Mouse (Mus musculus): ENCODE data around the gene Trim11.

Gene Trim11

GRCm38 (mm10) chr11:58955868-58956257 is 22.0 kb upstream of the Trim11 start:
- in situ Hi-C loops (cut with MboI, MseI) = no loop called here

GRCm38 (mm10) chr11:58957226-58957914 is 20.5 kb upstream of the Trim11 start:
- in situ Hi-C loops (cut with MboI, MseI) = no loop called here

- in situ Hi-C loops (cut with MboI, MseI) = no loop called here
Measured at GRCm38 (mm10) chr11:58958536-58958935, 19.4 kb upstream of the Trim11 start.

- in situ Hi-C loops (cut with MboI, MseI) = no loop called here
Measured at GRCm38 (mm10) chr11:58959186-58959825, 18.6 kb upstream of the Trim11 start.

- in situ Hi-C loops (cut with MboI, MseI) = no loop called here
Measured at GRCm38 (mm10) chr11:58959921-58960465, 17.9 kb upstream of the Trim11 start.

- in situ Hi-C loops (cut with MboI, MseI) = no loop called here
Measured at GRCm38 (mm10) chr11:58961364-58962177, 16.3 kb upstream of the Trim11 start.

GRCm38 (mm10) chr11:58963543-58963942 is 14.3 kb upstream of the Trim11 start:
- in situ Hi-C loops (cut with MboI, MseI) = no loop called here

- in situ Hi-C loops (cut with MboI, MseI) = no loop called here
Measured at GRCm38 (mm10) chr11:58964216-58964615, 13.7 kb upstream of the Trim11 start.

- in situ Hi-C loops (cut with MboI, MseI) = no loop called here
Measured at GRCm38 (mm10) chr11:58965001-58965760, 12.7 kb upstream of the Trim11 start.

- in situ Hi-C loops (cut with MboI, MseI) = no loop called here
Measured at GRCm38 (mm10) chr11:58967346-58967745, 10.5 kb upstream of the Trim11 start.

- in situ Hi-C loops (cut with MboI, MseI) = no loop called here
Measured at GRCm38 (mm10) chr11:58968551-58968950, 9.3 kb upstream of the Trim11 start.

- in situ Hi-C loops (cut with MboI, MseI) = no loop called here
Measured at GRCm38 (mm10) chr11:58969027-58969426, 8.9 kb upstream of the Trim11 start.

- in situ Hi-C loops (cut with MboI, MseI) = no loop called here
Measured at GRCm38 (mm10) chr11:58969659-58970058, 8.2 kb upstream of the Trim11 start.

- in situ Hi-C loops (cut with MboI, MseI) = no loop called here
Measured at GRCm38 (mm10) chr11:58970831-58971530, 6.9 kb upstream of the Trim11 start.

- in situ Hi-C loops (cut with MboI, MseI) = no loop called here
Measured at GRCm38 (mm10) chr11:58971796-58972195, 6.1 kb upstream of the Trim11 start.

GRCm38 (mm10) chr11:58974414-58974813 is 3.5 kb upstream of the Trim11 start:
- in situ Hi-C loops (cut with MboI, MseI) = no loop called here

GRCm38 (mm10) chr11:58977150-58977549 is 743 bp upstream of the Trim11 start:
- in situ Hi-C loops (cut with MboI, MseI) = loop anchor here (5.0 kb wide), 1 partner anchor 55 kb away; no protein-coding TSS in a partner anchor

GRCm38 (mm10) chr11:58977607-58978026 is 276 bp upstream of the Trim11 start:
- in situ Hi-C loops (cut with MboI, MseI) = loop anchor here (5.0 kb wide), 1 partner anchor 55 kb away; no protein-coding TSS in a partner anchor

GRCm38 (mm10) chr11:58978706-58979030 is 775 bp downstream of the Trim11 start:
- in situ Hi-C loops (cut with MboI, MseI) = loop anchor here (5.0 kb wide), 1 partner anchor 56 kb away; no protein-coding TSS in a partner anchor

GRCm38 (mm10) chr11:58979183-58979582 is 1.3 kb downstream of the Trim11 start:
- in situ Hi-C loops (cut with MboI, MseI) = loop anchor here (5.0 kb wide), 1 partner anchor 57 kb away; no protein-coding TSS in a partner anchor

GRCm38 (mm10) chr11:58979661-58980060 is 1.8 kb downstream of the Trim11 start:
- in situ Hi-C loops (cut with MboI, MseI) = loop anchor here (5.0 kb wide), 1 partner anchor 57 kb away; no protein-coding TSS in a partner anchor
